Mouse (Mus musculus) T-cell, adult 2 months (primary cell): ENCODE results near the gene Tspan13.

ENCODE experiments used
- DNase-seq: peaks from one replicate; pipeline ENCODE4 v3.0.0; 2022; ENCODE audit warnings: low spot score

Tspan13 gene

DNA sequence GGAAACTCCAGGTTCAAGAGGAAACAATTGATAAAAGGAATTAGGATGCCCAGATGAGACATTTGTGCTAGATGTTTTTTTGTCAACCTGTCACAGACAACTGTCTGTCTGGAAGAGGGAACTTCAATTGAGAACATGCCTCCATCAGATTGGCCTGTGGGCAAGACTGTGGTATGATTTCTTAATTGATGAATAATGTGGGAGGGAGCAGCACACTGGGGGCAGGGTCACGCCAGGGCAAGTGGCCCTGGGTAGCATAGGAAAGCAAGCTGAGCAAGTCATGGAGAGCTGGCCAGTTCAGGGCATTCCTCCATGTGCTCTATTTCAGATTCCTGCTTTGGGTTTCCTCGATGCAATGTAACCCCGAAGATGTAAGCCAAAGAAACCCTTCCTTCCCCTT, 66.4 kb downstream of the Tspan13 start:
- DNase-seq, result no peak

DNA sequence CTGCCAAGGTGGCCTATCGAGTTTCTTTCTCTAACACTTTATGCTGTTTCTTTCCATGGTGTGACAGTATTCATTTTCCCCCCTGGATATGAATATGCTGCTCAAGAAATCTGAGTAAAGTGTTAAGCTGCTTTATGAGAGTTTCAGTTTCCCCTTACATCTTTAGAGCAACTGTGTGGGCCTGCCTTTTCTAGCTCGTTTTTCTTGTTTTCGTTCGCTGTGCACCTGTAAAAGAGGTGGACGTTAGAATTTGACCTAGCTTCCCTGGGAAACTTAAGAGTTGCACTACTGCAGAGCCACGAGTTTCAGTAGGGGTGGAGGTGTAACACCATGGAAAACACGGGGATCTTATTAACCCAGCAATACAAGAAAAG, 75.5 kb downstream of the Tspan13 start:
- no peak for DNase-seq

DNA sequence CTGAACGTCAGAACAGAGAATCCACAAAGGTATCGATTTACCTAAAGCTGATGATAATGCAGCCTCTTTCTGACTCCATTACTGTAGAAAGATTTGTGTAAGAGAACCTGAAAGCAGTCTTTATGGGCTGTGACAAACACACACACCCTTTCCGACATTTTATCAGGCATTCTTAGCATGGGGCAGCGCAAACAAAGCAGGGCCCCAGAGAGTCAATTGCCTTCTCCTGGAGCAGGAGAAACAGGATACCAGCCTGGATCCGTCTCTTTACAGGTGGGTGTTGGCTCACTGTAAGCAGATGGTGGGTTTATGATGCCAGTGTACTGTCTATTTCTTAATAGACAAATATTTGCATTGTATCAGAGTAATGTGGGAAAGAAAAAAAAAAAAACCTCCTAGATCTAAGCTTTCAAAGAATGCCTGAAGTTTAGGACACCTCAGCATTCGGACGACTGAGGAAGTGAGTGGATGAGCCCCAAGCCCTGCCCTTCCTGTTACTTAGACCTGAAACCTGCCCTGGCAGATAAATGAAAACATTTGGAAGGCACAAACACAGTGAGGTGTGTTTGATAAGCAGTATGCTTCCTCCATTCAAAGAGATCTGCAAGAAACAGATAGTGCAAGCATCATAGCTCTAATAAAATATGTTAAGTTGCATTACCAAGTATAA, 76.1 kb downstream of the Tspan13 start:
- peak; percentile 4 for DNase-seq
